Mouse (Mus musculus): Measurements from ENCODE around the gene Cip2a. TPM values are rescaled to one million over a fixed set of nuclear protein-coding genes. Genes with fewer than 3 reads are reported as not detected.

Cip2a gene
- 10 to 100 TPM; 22.3 to 28.5 TPM for total RNA-seq (2021)

GRCm38 (mm10) chr16:48993559-48994342 lies at the start of gene Cip2a, which contains the start of gene Dzip3:
Cip2a (plus strand) TSS chr16:48994185.
Dzip3 (minus strand) TSS chr16:48994165.
- peak; percentile 95 for DNase-seq

GRCm38 (mm10) chr16:48972996-48973395 lies 21.0 kb upstream of the Cip2a start:
- no peak for DNase-seq

- no peak for DNase-seq
These were observed 20.4 kb upstream of the Cip2a start for GRCm38 (mm10) chr16:48973548-48973947.

DNA sequence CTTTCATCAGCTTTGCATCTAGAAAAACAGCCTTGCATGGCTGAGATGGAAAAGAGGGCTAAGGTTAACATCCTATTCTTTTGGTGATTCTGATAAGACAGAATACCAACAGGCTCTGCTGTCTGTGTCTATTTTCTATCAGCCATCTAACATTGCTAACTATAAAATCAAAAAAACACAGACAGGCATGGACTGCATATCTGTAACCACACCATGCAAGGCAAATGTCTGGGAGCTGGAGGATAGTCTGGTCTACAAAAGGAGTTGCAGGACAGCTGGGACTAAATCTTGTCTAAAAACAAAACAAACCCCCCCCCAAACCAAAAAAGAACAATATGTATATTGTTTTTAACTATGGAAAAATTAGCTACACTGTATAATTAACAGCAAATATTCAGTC lies 14.0 kb upstream of the Cip2a start:
- DNase-seq, result no peak

GRCm38 (mm10) chr16:48985034-48985627 lies 8.9 kb upstream of the Cip2a start:
- DNase-seq, result no peak

DNA sequence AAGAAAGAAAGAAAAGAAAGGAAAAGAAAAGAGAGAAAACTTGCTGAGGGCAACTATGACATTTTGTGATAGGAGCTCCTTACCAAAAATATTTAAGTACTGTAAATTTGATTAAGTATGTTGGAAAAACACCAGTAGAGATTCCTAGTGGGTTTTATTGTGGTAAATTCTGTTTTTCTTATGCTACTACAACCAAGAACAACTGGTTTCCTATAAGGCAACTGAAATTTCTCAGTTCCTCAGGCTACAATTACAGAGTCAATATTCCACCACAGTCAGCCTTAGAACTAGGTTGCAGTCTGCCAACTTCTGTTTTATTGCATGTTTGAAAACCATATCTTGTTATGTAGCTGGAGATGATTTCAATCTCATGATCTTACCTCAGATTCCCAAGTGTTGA lies 4.3 kb upstream of the Cip2a start:
- no peak for DNase-seq

DNA sequence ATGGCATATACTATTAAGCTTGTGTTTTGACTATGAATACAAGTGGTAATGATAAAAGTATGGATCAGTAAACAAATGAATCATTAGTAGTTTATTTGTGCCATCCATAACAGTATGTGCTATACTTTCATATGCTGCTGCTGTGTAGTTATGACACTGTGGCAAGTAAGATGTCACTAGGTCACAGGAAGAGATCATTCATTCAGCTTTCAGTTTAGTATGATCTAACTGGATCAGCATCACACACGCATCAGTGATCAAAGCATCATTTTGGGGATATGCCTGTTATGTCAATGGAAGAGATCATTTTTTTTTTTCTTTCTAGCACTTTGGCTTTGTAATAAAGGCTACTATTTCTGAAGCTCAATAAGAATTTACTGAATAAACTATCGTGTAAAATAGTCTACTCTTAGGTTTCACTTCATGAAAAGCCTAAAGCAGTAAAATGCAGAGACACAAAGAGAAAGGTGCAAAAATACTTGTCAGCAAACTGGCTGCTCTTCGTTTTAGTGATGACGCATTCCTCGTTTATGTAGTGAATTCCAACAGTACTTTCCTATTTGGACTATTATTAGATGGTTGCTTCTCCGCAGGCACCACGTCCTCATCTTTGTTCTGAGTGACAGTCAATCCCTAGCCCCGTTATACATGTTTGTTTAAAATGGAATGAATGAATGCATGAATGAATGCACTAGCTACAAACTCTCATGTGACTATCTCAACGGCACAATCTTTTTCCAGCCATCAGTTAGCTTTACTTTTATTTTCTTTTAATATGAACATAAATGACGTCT lies 1.4 kb upstream of the Cip2a start:
- no peak for DNase-seq

DNA sequence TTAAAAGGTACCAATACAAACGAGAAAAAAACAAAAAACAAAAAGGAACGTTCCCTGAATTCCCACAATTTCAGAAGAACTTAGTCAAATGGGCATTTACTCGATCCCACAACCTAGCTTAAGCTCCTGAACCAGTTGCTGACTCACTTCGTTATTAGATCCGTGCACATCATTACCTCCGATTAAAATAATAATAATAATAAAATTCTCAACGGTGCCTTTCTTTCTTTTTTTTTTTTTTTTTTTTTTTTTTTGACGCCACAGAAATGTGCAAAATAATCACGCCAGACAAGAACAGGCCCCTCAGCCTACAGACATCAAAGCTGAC lies 790 bp upstream of the Cip2a start:
- DNase-seq, result no peak

DNA sequence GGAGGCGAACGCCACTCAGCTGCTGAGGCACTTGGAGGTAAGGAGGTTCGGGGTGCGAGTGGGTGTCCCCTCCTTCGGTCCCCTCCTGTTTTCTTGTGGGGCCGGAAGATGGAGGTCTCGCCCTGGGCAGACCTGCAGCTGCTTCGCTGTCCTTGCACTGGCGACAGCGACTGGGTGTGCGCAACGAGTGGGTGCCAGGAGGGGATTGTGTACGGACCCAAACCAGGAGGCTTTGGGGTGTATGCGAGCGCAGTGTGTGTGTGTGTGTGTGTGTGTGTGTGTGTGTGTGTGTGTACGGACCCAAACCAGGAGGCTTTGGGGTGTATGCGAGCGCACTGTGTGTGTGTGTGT lies 333 bp downstream of the Cip2a start:
- DNase-seq, result no peak

GRCm38 (mm10) chr16:49004151-49004550 lies 10.2 kb downstream of the Cip2a start:
- no peak for DNase-seq

- no peak for DNase-seq
These were observed 22.8 kb downstream of the Cip2a start for GRCm38 (mm10) chr16:49016620-49017332.

DNA sequence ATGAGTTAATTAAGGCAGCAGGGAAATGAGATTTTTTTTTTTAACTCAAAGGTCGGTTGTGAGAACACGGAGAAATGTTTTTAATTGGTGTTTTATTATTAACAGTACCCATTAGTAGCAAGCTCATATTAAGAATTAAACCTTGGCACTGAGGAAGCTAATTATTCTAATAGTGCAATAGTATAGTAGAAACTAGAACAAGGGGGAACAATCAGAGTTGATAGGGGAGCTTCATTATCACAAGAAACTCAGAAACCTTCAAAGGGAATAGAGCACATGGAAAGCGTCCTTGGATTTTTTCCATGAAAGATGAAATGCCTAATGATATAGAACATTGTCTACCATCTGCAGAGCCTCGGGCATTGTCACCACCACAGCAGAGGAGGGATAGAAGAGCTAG lies 41.9 kb downstream of the Cip2a start:
- no peak for DNase-seq

GRCm38 (mm10) chr16:49037771-49038170 lies 43.8 kb downstream of the Cip2a start:
- DNase-seq, result no peak

DNA sequence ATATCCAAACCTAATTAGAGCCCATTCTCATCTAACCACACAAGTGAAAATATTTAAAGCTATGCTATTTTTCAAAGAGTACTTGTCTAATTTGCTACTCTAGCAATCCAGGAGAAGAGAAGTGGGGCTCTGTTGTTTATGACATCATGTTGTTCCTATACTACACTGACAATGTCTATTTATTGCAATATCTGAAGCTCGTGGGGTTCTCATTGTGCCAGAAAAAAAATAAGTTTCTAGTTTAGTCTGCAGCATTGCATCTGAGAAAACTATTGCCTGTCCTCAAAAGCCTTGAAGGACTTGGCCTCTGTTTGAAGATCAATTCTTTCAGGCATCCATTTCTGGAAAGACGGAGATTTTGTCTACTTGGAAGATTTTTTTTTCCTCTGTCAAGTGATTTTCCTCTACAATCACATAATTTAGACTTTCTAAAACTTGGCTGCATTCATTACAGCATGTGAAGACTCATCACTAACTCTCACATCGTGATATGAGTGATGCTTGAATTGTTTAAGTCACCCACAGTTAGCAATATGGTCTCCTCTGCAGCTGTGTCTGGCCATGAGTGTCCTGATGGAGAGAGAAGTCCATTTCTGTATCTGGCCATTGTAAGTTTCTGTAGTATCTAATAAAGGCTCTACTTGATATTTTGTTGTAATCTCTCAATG lies 46.7 kb downstream of the Cip2a start:
- no peak for DNase-seq

DNA sequence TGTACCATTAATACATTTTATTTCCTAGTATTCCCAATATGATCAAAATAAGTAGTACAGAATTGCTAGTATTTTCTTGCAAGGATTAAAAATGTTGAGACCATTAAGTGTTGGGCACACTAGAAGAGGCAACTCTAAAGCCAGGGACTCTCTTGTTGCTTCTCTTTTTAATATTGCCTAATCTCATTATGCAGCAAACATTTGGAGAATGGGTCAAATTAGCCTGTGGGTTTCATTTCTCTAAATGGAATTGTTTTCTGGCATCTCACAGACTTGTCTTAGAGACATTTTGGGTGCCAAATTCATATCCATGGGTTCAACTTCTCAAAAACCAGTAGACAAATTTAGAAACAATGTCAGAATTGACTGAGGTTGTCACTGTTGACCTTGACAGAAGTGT lies 55.2 kb downstream of the Cip2a start:
- DNase-seq, result no peak

DNA sequence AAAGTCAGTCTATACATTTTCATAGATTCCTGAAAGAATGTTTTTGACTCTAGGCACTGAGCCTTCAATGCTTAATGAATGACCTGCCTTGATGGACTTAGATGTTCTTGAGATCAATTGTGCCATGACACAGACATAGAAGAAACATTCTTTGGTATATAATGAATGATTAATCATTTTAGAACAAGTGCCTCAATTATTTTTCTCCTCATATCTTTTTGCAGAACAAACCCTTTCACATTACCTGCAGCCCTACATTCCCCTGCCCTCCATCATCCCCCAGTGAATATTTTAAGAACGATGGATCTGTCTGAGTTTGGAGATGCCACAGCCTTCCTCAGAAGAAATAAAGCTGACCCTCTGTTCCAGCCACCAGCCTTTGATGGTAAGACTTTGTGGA lies 63.2 kb downstream of the Cip2a start, which contains the start of gene Myh15:
TSS of gene Myh15 (plus strand) at position 301 of the 400 bp plus-strand sequence.
- DNase-seq, result no peak

Other genes with a start within 250 kb of the Cip2a start
- gene Trat1, start 222.2 kb upstream of the Cip2a start, total RNA-seq (2021), result not detected
- gene Retnlb, start 177.3 kb upstream of the Cip2a start, total RNA-seq (2021), result not detected
- not detected for gene Retnla, start 151.6 kb upstream of the Cip2a start, total RNA-seq (2021)
- 1 to 10 TPM in 1 of 2 experiments, under 1 TPM in 1; 0.67 to 1.5 TPM for gene Retnlg, start 121.6 kb upstream of the Cip2a start, total RNA-seq (2021)
- gene Dzip3, start within 50 bp of the Cip2a start, total RNA-seq (2021), result 10 to 100 TPM; 12.3 to 15.0 TPM
- not detected for gene Myh15, start 63.3 kb downstream of the Cip2a start, total RNA-seq (2021)

Measured in heart, postnatal 4 days (tissue).